Mouse (Mus musculus) hindbrain, embryonic 13.5 days (tissue): Measurements from ENCODE around the gene Defb5. TPM values are rescaled to one million over a fixed set of nuclear protein-coding genes. Genes with fewer than 3 reads are reported as not detected.
"Not testable (repeated sequence)": the region's sequence is repeated elsewhere in the genome, so short reads cannot be mapped to it uniquely, and the experiment has no call there.

Experiments
- ATAC-seq: fragments of 200-750 bp; cut with Nextera tagmentation; 2 replicates; pipeline ENCODE4 v1.8.0; 2017; ENCODE audit warnings: moderate TSS enrichment; ENCODE audit not compliant: low FRiP score
- H3K27ac ChIP-seq: fragments of 300-500 bp; sonication (generic); 2 replicates; pipeline ENCODE4 v1.5.1; 2015; ENCODE audit warnings: inconsistent platforms, mild to moderate bottlenecking, moderate library complexity
- H3K27me3 ChIP-seq: fragments of 300-500 bp; sonication (generic); 2 replicates; pipeline ENCODE4 v1.6.1; 2015; ENCODE audit warnings: mild to moderate bottlenecking, inconsistent platforms
- H3K36me3 ChIP-seq: fragments of 300-500 bp; sonication (generic); 2 replicates; pipeline ENCODE4 v1.6.1; 2015; ENCODE audit warnings: mild to moderate bottlenecking, inconsistent platforms
- H3K4me1 ChIP-seq: fragments of 300-500 bp; sonication (generic); replicated peaks from 2 replicates; pipeline ENCODE4 v1.6.1; 2015; ENCODE audit warnings: inconsistent platforms
- H3K4me2 ChIP-seq: fragments of 300-500 bp; sonication (generic); 2 replicates; pipeline ENCODE4 v1.6.1; 2015; ENCODE audit warnings: inconsistent platforms, mild to moderate bottlenecking, moderate library complexity
- H3K4me3 ChIP-seq: fragments of 300-500 bp; sonication (generic); 2 replicates; pipeline ENCODE4 v1.5.1; 2015; ENCODE audit warnings: mild to moderate bottlenecking, inconsistent platforms
- H3K9ac ChIP-seq: fragments of 300-500 bp; sonication (generic); 2 replicates; pipeline ENCODE4 v1.6.1; 2015; ENCODE audit warnings: mild to moderate bottlenecking, inconsistent platforms
- H3K9me3 ChIP-seq: fragments of 300-500 bp; sonication (generic); 2 replicates; pipeline ENCODE4 v1.6.1; 2016; ENCODE audit warnings: inconsistent platforms
- WGBS: fragments of 180-500 bp; shearing (Covaris S2); methylation state at CpG from one replicate; pipeline ENCODE4 v1.1.7; 2015; 5-methylcytosine and 5-hydroxymethylcytosine counted together
- polyA plus RNA-seq: library from polyadenylated mRNA; unstranded; fragments of >200 nt; fragmentation: Nextera tagmentation; extraction: Ambion mirVana; gene quantifications from 2 replicates; pipeline ENCODE4 v1.2.1, GENCODE M21; 2015

The Defb5 gene
- polyA plus RNA-seq = not detected in 2 replicates

GRCm38 (mm10) chr8:19247280-19247679 is at the start of gene Defb5:
TSS of gene Defb5 (plus strand) at chr8:19247580.
- no peak within 1 kb of the TSS for H3K27ac ChIP-seq
- WGBS = 94% methylated on average over 5 of the region's 5 CpGs
- H3K4me3 ChIP-seq = no peak within 1 kb of the TSS
- no peaks in the 10 kb centered on the region for H3K9me3 ChIP-seq
- no peaks in the 10 kb centered on the region for H3K27me3 ChIP-seq
- no peaks in the 10 kb centered on the region for H3K36me3 ChIP-seq
- no peak for ATAC-seq
- H3K4me2 ChIP-seq = no peak within 1 kb of the TSS
- no peaks in the 10 kb centered on the region for H3K4me1 ChIP-seq
- no peak within 1 kb of the TSS for H3K9ac ChIP-seq

GRCm38 (mm10) chr8:19225161-19225560 is 22.2 kb upstream of the Defb5 start, which contains the start of gene Defb6:
TSS of gene Defb6 (plus strand) at chr8:19225478.
- ATAC-seq = no peak
- no peak within 1 kb of the TSS for H3K4me2 ChIP-seq
- H3K9ac ChIP-seq = no peak within 1 kb of the TSS
- H3K36me3 ChIP-seq = no peaks in the 10 kb centered on the region
- no peak within 1 kb of the TSS for H3K4me3 ChIP-seq
- H3K27ac ChIP-seq = no peak within 1 kb of the TSS
- H3K27me3 ChIP-seq = no peaks in the 10 kb centered on the region
- 73% methylated on average over 1 of the region's 1 CpGs for WGBS
- H3K4me1 ChIP-seq = no peaks in the 10 kb centered on the region
- H3K9me3 ChIP-seq = no peaks in the 10 kb centered on the region

GRCm38 (mm10) chr8:19238101-19238500 is 9.3 kb upstream of the Defb5 start:
- WGBS = 63% methylated on average over 1 of the region's 1 CpGs
- H3K9ac ChIP-seq = no peak overlapping the region
- H3K4me1 ChIP-seq = no peaks in the 10 kb centered on the region
- no peaks in the 10 kb centered on the region for H3K27me3 ChIP-seq
- no peaks in the 10 kb centered on the region for H3K36me3 ChIP-seq
- H3K4me3 ChIP-seq = no peak overlapping the region
- H3K9me3 ChIP-seq = no peaks in the 10 kb centered on the region
- ATAC-seq = no peak
- no peak overlapping the region for H3K4me2 ChIP-seq
- no peak overlapping the region for H3K27ac ChIP-seq

GRCm38 (mm10) chr8:19239616-19240015 is 7.8 kb upstream of the Defb5 start, which contains the start of gene Defb46:
TSS of gene Defb46 (plus strand) at chr8:19239916.
- Histone ChIP-seq H3K9me3 (no peaks in the 10 kb centered on the region), H3K9ac (no peak within 1 kb of the TSS), H3K4me3 (no peak within 1 kb of the TSS), H3K27me3 (no peaks in the 10 kb centered on the region), H3K27ac (no peak within 1 kb of the TSS), H3K4me2 (no peak within 1 kb of the TSS), H3K36me3 (no peaks in the 10 kb centered on the region), H3K4me1 (no peaks in the 10 kb centered on the region)
- 92% methylated on average over 2 of the region's 2 CpGs for WGBS
- no peak for ATAC-seq

GRCm38 (mm10) chr8:19258136-19258535 is 10.8 kb downstream of the Defb5 start:
- no peaks in the 10 kb centered on the region for H3K36me3 ChIP-seq
- no peak overlapping the region for H3K27ac ChIP-seq
- H3K4me1 ChIP-seq = no peaks in the 10 kb centered on the region
- no peaks in the 10 kb centered on the region for H3K27me3 ChIP-seq
- no peak overlapping the region for H3K9ac ChIP-seq
- no peak overlapping the region for H3K4me2 ChIP-seq
- H3K4me3 ChIP-seq = no peak overlapping the region
- no peak for ATAC-seq
- H3K9me3 ChIP-seq = peaks cover 5% of the 10 kb centered on the region

DNA sequence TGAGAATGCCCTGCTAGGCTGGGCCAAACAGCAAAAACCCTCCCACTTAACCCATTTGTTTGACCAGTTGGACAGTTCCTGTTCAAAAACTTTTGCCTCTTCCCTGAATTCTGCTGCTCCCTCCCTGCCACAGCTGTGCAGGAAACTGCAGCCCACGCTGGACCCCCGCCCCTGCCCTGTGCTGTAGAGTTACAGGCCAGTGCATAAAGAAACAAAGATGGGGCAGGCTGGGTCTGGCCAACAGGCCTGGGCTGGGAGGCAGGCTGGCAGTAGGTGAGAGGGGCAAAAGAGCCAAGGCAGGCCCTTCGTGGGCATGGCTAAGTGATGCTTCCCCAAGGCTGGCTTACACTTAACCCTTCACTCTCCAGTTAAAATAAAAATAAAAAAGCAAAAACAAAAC is 12.3 kb downstream of the Defb5 start:
- no peak for ATAC-seq
- 49% methylated on average over 3 of the region's 3 CpGs for WGBS
- Histone ChIP-seq H3K9ac (no peak overlapping the region), H3K27me3 (no peaks in the 10 kb centered on the region), H3K4me2 (no peak overlapping the region), H3K36me3 (no peaks in the 10 kb centered on the region), H3K27ac (no peak overlapping the region), H3K4me3 (no peak overlapping the region), H3K4me1 (no peaks in the 10 kb centered on the region), H3K9me3 (peaks cover 5% of the 10 kb centered on the region)

DNA sequence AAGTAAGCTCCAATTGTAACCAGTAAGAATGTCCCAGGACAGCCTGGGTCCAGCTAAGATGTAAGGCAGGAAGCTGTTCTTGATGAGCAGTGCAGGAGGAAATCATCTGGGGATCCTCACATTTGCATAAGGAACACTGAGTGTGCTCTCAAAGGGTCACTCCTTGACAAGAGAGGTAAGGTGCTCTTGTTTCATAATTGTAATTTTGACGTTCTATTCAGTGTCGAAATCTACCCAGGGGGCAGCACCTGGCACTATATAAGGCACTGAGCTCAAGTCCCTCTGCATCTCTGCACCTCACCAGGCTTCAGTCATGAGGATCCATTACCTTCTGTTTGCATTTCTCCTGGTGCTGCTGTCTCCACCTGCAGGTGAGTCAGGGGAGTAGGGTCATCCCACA is 45.7 kb downstream of the Defb5 start, which contains the start of gene Defb3:
Gene Defb3, plus strand, starts transcription at position 301 of the 400 bp plus-strand sequence.
- not testable (repeated sequence) for H3K27me3 ChIP-seq, H3K4me2 ChIP-seq, H3K36me3 ChIP-seq, H3K9me3 ChIP-seq, H3K4me1 ChIP-seq, H3K27ac ChIP-seq, ATAC-seq, H3K4me3 ChIP-seq, H3K9ac ChIP-seq
- WGBS = 35% methylated on average over 2 of the region's 2 CpGs

GRCm38 (mm10) chr8:19298361-19298760 is 51.0 kb downstream of the Defb5 start:
- H3K9me3 ChIP-seq, H3K4me2 ChIP-seq, H3K27me3 ChIP-seq, H3K4me1 ChIP-seq, H3K9ac ChIP-seq, H3K4me3 ChIP-seq, H3K27ac ChIP-seq, ATAC-seq, H3K36me3 ChIP-seq: not testable (repeated sequence)
- 72% methylated on average over 3 of the region's 3 CpGs for WGBS

Other genes starting within 250 kb of the Defb5 start
- gene Defb38, start 221.0 kb upstream of the Defb5 start, polyA plus RNA-seq = not detected in 2 replicates
- gene Defb39, start 182.8 kb upstream of the Defb5 start, polyA plus RNA-seq = not detected in 2 replicates
- not detected in 2 replicates for gene Defb12, start 132.7 kb upstream of the Defb5 start, polyA plus RNA-seq
- gene Defb34, start 123.8 kb upstream of the Defb5 start, polyA plus RNA-seq = not detected in 2 replicates
- not detected in 2 replicates for gene Gm45826, start 106.8 kb upstream of the Defb5 start, polyA plus RNA-seq
- gene Defb14, start 53.2 kb upstream of the Defb5 start, polyA plus RNA-seq = not detected in 2 replicates
- gene Defb4, start 48.9 kb upstream of the Defb5 start, polyA plus RNA-seq = not detected in 2 replicates
- gene Defb6, start 22.1 kb upstream of the Defb5 start, polyA plus RNA-seq = not detected in 2 replicates
- gene Defb46, start 7.7 kb upstream of the Defb5 start, polyA plus RNA-seq = not detected in 2 replicates
- gene Defb3, start 45.8 kb downstream of the Defb5 start, polyA plus RNA-seq = not detected in 2 replicates
- not detected in 2 replicates for gene Defb8, start 200.0 kb downstream of the Defb5 start, polyA plus RNA-seq
- not detected in 2 replicates for gene Defb7, start 247.5 kb downstream of the Defb5 start, polyA plus RNA-seq